Mouse (Mus musculus) small intestine, adult 2 months (tissue): ENCODE measurements around the gene Sirt6. TPM values are rescaled to one million over a fixed set of nuclear protein-coding genes. Genes with fewer than 3 reads are reported as not detected.
A peak's percentile ranks its signal among the peaks of the same experiment; 100 is the strongest.

Source experiments
- H3K27ac ChIP-seq: fragments of 200-500 bp; 2 replicates; pipeline ENCODE4 v1.5.1; 2012; ENCODE audit warnings: low read depth, low read length, control low read depth, inconsistent platforms; ENCODE audit not compliant: insufficient read depth
- H3K27me3 ChIP-seq: fragments of 200-500 bp; 2 replicates; pipeline ENCODE4 v1.6.1; 2012; ENCODE audit warnings: mild to moderate bottlenecking, moderate library complexity, low read length, inconsistent platforms; ENCODE audit not compliant: control insufficient read depth, insufficient read depth
- H3K36me3 ChIP-seq: fragments of 200-500 bp; 2 replicates; pipeline ENCODE4 v1.6.1; 2012; ENCODE audit warnings: mild to moderate bottlenecking, low read length, control low read depth, inconsistent platforms; ENCODE audit not compliant: control insufficient read depth, insufficient read depth
- H3K4me1 ChIP-seq: fragments of 200-500 bp; 2 replicates; pipeline ENCODE4 v1.6.1; 2012; ENCODE audit warnings: low read length, inconsistent platforms, mixed read lengths; ENCODE audit not compliant: control insufficient read depth, insufficient read depth, insufficient read length
- H3K4me3 ChIP-seq: fragments of 200-500 bp; 2 replicates; pipeline ENCODE4 v1.5.1; 2012; ENCODE audit warnings: low read depth, mild to moderate bottlenecking, control low read depth, inconsistent platforms, low read length, moderate library complexity
- CTCF ChIP-seq: fragments of 200-500 bp; IDR thresholded peaks from 2 replicates; pipeline ENCODE4 v1.5.1; 2012; ENCODE audit warnings: low read depth, mild to moderate bottlenecking, control low read depth, inconsistent platforms, low read length, moderate library complexity, mixed read lengths; ENCODE audit not compliant: insufficient replicate concordance, insufficient read length; ENCODE audit errors: extremely low read depth
- POLR2A ChIP-seq: fragments of 200-500 bp; IDR thresholded peaks from 2 replicates; pipeline ENCODE4 v1.6.1; 2012; ENCODE audit warnings: low read depth, mild to moderate bottlenecking, control low read depth, inconsistent platforms, low read length, moderate library complexity
- WGBS: fragments of 180-500 bp; shearing (Covaris S2); methylation state at CpG from one replicate; pipeline ENCODE4 v1.1.7; 2018; 5-methylcytosine and 5-hydroxymethylcytosine counted together
- polyA plus RNA-seq: library from polyadenylated mRNA; depleted of rRNA; stranded (reverse); fragments of >200 nt; gene quantifications from 2 replicates; pipeline ENCODE4 v1.2.3, GENCODE M21; 2012

Gene Sirt6
- polyA plus RNA-seq, 1 experiment: 34.7 TPM

GRCm38 (mm10) chr10:81604968-81605665 lies 22.5 kb downstream of the Sirt6 start:
- H3K36me3 ChIP-seq: no peaks in the 10 kb centered on the region

DNA sequence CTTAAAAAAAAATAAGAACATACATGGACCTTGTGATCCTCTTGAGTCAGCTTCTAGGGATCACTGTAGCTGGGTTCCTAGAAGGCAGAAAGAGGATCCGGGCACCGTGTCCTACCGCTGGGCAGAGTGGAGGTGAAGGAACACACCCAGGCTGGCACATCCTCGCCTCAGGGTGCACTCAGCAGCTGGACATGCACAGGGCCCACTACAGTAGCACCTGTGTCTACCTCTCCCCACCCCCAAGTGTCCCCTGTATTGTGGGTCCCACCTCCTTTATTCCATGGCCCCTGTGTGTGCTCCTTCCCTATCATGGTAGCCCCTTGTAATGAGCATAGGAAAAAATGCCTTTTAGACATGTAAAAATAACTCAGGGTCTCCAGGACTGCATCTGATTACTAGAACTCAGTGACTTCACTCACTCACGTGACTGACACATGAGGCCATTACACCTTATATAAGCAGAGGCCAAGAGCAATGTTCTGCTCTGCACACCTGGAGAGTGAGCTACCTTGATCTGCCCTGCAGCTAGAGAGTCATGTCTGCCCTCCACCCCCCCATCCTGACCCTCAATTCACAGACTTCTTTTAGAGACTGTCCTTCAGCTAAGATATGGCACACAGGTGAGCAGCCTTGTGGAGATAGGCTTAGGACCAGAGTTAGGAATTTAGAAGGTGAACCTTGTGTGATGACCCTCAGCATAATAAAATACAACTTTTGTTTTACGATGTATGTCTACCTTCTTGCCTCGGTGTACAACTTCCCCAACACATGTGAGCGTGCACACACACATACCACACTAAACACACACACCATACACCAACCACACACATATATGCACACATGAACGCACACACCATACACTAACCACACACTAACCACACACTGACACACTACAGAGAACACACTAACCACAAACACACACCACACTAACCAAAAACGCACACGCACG lies 23.3 kb downstream of the Sirt6 start:
- H3K4me1 ChIP-seq: peaks cover 18% of the 10 kb centered on the region
- no peaks in the 10 kb centered on the region for H3K36me3 ChIP-seq
- 71% methylated on average over 12 of the region's 12 CpGs for WGBS
- H3K27me3 ChIP-seq: no peaks in the 10 kb centered on the region
- no peak for TF ChIP-seq POLR2A
- no peak overlapping the region; the same call in 1 of the 2 replicates for H3K27ac ChIP-seq
- peak overlapping the region; percentile 42 for H3K4me3 ChIP-seq

More at GRCm38 (mm10) chr10:81604968-81605665, 22.5 kb downstream of the Sirt6 start:
- Histone ChIP-seq H3K4me1 (peaks cover 15% of the 10 kb centered on the region), H3K27ac (peak overlapping the region; percentile 82), H3K27me3 (no peaks in the 10 kb centered on the region), H3K4me3 (peak overlapping the region; percentile 59)
- TF ChIP-seq CTCF (peak; percentile 90), POLR2A (no peak)
- WGBS: 18% methylated on average over 29 of the region's 29 CpGs

GRCm38 (mm10) chr10:81602741-81603151 lies 24.9 kb downstream of the Sirt6 start:
- Histone ChIP-seq H3K27ac (no peak overlapping the region), H3K4me1 (peaks cover 18% of the 10 kb centered on the region), H3K27me3 (no peaks in the 10 kb centered on the region), H3K4me3 (no peak overlapping the region), H3K36me3 (no peaks in the 10 kb centered on the region)
- WGBS: 30% methylated on average over 4 of the region's 4 CpGs
- TF ChIP-seq CTCF (peak; percentile 64; the same call in 1 of the 2 replicates), POLR2A (no peak)

DNA sequence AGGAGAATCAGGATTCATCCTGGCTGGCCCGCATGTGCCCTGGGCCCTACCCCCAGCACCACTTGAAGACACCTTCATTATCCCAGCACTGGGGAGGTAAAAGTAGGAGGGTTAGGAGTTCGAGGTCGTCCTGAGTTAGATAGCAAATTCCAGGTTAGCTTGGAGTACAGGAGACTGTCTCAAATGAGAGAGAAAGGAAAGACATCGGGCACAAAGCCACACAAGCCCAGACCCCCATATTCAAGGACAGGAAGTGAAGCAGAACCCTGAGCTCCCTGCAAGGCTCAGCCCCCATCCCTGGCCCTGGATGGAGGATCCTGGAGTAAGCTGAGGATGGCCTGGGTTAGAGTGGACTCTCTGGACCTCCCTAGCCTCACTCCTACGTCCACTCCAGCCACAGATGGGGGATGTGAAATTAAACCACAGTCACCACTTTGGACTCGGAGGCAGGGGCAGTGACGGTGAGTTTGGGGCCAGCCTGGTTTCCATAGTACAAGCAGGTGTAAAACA lies 26.1 kb downstream of the Sirt6 start:
- Histone ChIP-seq H3K27ac (no peak overlapping the region), H3K4me1 (peaks cover 19% of the 10 kb centered on the region), H3K27me3 (no peaks in the 10 kb centered on the region), H3K4me3 (peak overlapping the region; percentile 54), H3K36me3 (no peaks in the 10 kb centered on the region)
- no peak for TF ChIP-seq CTCF
- WGBS: 42% methylated on average over 7 of the region's 7 CpGs

GRCm38 (mm10) chr10:81600738-81601203 lies 26.8 kb downstream of the Sirt6 start, which contains the start of gene Tle6:
Tle6 (minus strand) TSS chr10:81601073.
- WGBS: under 1% methylated on average over 28 of the region's 28 CpGs
- Histone ChIP-seq H3K27ac (no peak within 1 kb of the TSS), H3K27me3 (no peaks in the 10 kb centered on the region), H3K36me3 (no peaks in the 10 kb centered on the region), H3K4me1 (peaks cover 21% of the 10 kb centered on the region), H3K4me3 (peak within 1 kb of the TSS; percentile 54)
- no peak for TF ChIP-seq POLR2A
- TF ChIP-seq CTCF: no peak

DNA sequence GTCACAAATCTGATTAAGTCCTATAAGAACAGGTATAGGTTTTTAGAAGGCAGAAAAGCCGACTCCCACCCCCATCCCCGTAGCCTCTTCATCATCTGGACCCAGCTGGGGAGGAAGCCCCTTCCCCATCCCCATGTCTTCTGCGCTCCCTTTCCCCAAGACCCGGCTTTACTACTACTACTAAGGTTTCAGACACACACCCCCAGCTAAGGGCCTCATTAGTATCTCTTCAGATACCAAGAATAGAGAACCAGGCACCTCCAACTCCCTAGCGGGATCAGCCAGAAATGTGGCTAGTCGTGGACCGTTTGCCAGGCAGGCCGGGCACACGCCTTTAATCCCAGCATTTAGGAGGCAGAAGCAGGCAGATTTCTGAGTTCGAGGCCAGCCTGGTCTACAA lies 27.5 kb downstream of the Sirt6 start:
- H3K4me1 ChIP-seq: peaks cover 21% of the 10 kb centered on the region
- 77% methylated on average over 10 of the region's 10 CpGs for WGBS
- H3K27ac ChIP-seq: no peak overlapping the region
- no peak overlapping the region for H3K4me3 ChIP-seq
- no peak for TF ChIP-seq CTCF
- no peak for TF ChIP-seq POLR2A
- no peaks in the 10 kb centered on the region for H3K27me3 ChIP-seq
- H3K36me3 ChIP-seq: no peaks in the 10 kb centered on the region

DNA sequence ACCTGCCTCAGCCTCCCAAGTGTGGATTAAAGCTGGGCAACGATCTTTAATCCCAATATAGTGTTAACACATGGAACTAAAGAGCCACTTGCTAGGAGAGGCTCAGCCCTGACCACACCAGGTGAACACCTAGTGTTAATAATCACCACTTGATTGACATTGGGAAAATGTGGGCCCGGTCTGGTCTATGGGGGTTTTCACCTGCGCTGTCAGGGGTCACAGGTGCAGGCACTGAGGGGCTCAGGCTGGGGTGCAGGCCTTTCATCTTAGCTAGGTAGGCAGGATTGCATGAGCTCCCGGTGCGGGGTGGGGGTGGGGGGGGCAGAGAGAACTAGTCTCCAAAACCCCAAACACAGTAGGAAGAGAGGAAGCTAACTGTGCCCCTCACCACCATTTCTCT lies 28.0 kb downstream of the Sirt6 start:
- TF ChIP-seq POLR2A (no peak), CTCF (no peak)
- H3K27me3 ChIP-seq: no peaks in the 10 kb centered on the region
- H3K4me3 ChIP-seq: no peak overlapping the region
- H3K27ac ChIP-seq: no peak overlapping the region
- peaks cover 19% of the 10 kb centered on the region for H3K4me1 ChIP-seq
- WGBS: 71% methylated on average over 5 of the region's 5 CpGs
- no peaks in the 10 kb centered on the region for H3K36me3 ChIP-seq
